Mouse (Mus musculus) right cerebral cortex, adult 2 months (tissue): ENCODE data around the gene Wasl.

ENCODE experiments used
- DNase-seq, 2 experiments: peaks; one replicate each; pipeline ENCODE4 v3.0.0; 2021 to 2022; ENCODE audit warnings: low spot score in 2 of 2

Wasl gene

GRCm38 (mm10) chr6:24604289-24604688 lies 60.5 kb downstream of the Wasl start:
- no peak for DNase-seq

GRCm38 (mm10) chr6:24602993-24603392 lies 61.8 kb downstream of the Wasl start:
- DNase-seq = no peak

- no peak for DNase-seq
Observed at GRCm38 (mm10) chr6:24602351-24602750, 62.5 kb downstream of the Wasl start.

- DNase-seq = no peak
Observed at GRCm38 (mm10) chr6:24601668-24602067, 63.1 kb downstream of the Wasl start.

GRCm38 (mm10) chr6:24600726-24601125 lies 64.1 kb downstream of the Wasl start:
- no peak for DNase-seq

GRCm38 (mm10) chr6:24600134-24600533 lies 64.7 kb downstream of the Wasl start:
- DNase-seq = no peak

- DNase-seq = no peak
Observed at GRCm38 (mm10) chr6:24599639-24600038, 65.2 kb downstream of the Wasl start.

- DNase-seq = no peak
Observed at GRCm38 (mm10) chr6:24599179-24599578, 65.6 kb downstream of the Wasl start.

GRCm38 (mm10) chr6:24597500-24597899 lies 67.3 kb downstream of the Wasl start, which contains the start of gene Lmod2:
Gene Lmod2, plus strand, starts transcription at chr6:24597762.
- no peak for DNase-seq

- DNase-seq = no peak
Observed at GRCm38 (mm10) chr6:24591525-24592218, 73.1 kb downstream of the Wasl start.

GRCm38 (mm10) chr6:24590282-24590681 lies 74.5 kb downstream of the Wasl start:
- no peak for DNase-seq

GRCm38 (mm10) chr6:24586885-24587284 lies 77.9 kb downstream of the Wasl start:
- DNase-seq = no peak

- DNase-seq = no peak
Observed at GRCm38 (mm10) chr6:24585431-24586310, 79.1 kb downstream of the Wasl start.

- DNase-seq = no peak
Observed at GRCm38 (mm10) chr6:24583456-24583855, 81.4 kb downstream of the Wasl start.

- DNase-seq = no peak
Observed at GRCm38 (mm10) chr6:24573319-24573718, 91.5 kb downstream of the Wasl start.

GRCm38 (mm10) chr6:24572431-24572830 lies 92.4 kb downstream of the Wasl start:
- no peak for DNase-seq

GRCm38 (mm10) chr6:24571126-24571525 lies 93.7 kb downstream of the Wasl start:
- DNase-seq = no peak

GRCm38 (mm10) chr6:24570278-24570677 lies 94.5 kb downstream of the Wasl start:
- DNase-seq = no peak

GRCm38 (mm10) chr6:24569711-24570110 lies 95.1 kb downstream of the Wasl start:
- no peak for DNase-seq

- no peak for DNase-seq
Observed at GRCm38 (mm10) chr6:24568963-24569362, 95.8 kb downstream of the Wasl start.

- DNase-seq = no peak
Observed at GRCm38 (mm10) chr6:24564886-24565285, 99.9 kb downstream of the Wasl start.

GRCm38 (mm10) chr6:24564081-24564480 lies 100.7 kb downstream of the Wasl start:
- DNase-seq = peak in 1 of 2 experiments; percentile 40
